Mouse (Mus musculus) testis, adult 2 months (tissue): ENCODE results near the gene Slc6a2. TPM values are rescaled to one million over a fixed set of nuclear protein-coding genes. Genes with fewer than 3 reads are reported as not detected.

Experiments
- H3K27ac ChIP-seq: fragments of 200-500 bp; 2 replicates; pipeline ENCODE4 v1.5.1; 2012; ENCODE audit warnings: low read depth, low read length; ENCODE audit not compliant: control insufficient read depth, insufficient read depth
- H3K27me3 ChIP-seq: fragments of 200-500 bp; 2 replicates; pipeline ENCODE4 v1.6.1; 2012; ENCODE audit warnings: mild to moderate bottlenecking, low read length, moderate library complexity; ENCODE audit not compliant: control insufficient read depth, insufficient read depth
- H3K36me3 ChIP-seq: fragments of 200-500 bp; 2 replicates; pipeline ENCODE4 v1.6.1; 2012; ENCODE audit warnings: mild to moderate bottlenecking, low read length; ENCODE audit not compliant: control insufficient read depth, insufficient read depth
- H3K4me1 ChIP-seq: fragments of 200-500 bp; 2 replicates; pipeline ENCODE4 v1.6.1; 2012; ENCODE audit warnings: low read length; ENCODE audit not compliant: control insufficient read depth, insufficient read depth
- H3K4me3 ChIP-seq: fragments of 200-500 bp; 2 replicates; pipeline ENCODE4 v1.5.1; 2012; ENCODE audit warnings: low read depth, mild to moderate bottlenecking, low read length, moderate library complexity, mixed read lengths; ENCODE audit not compliant: control insufficient read depth
- CTCF ChIP-seq: fragments of 200-500 bp; IDR thresholded peaks from 2 replicates; pipeline ENCODE4 v1.5.1; 2012; ENCODE audit warnings: low read depth, mild to moderate bottlenecking, inconsistent platforms, low read length, moderate library complexity; ENCODE audit not compliant: control insufficient read depth, insufficient read depth, insufficient replicate concordance
- POLR2A ChIP-seq: fragments of 200-500 bp; IDR thresholded peaks from 2 replicates; pipeline ENCODE4 v1.6.1; 2012; ENCODE audit warnings: low read depth, mild to moderate bottlenecking, inconsistent platforms, low read length, moderate library complexity; ENCODE audit not compliant: control insufficient read depth
- polyA plus RNA-seq: library from polyadenylated mRNA; depleted of rRNA; stranded (reverse); fragments of >200 nt; gene quantifications from 2 replicates; pipeline ENCODE4 v1.2.3, GENCODE M21; 2012

Slc6a2 gene
- polyA plus RNA-seq, 1 experiment = 0.05 TPM

DNA sequence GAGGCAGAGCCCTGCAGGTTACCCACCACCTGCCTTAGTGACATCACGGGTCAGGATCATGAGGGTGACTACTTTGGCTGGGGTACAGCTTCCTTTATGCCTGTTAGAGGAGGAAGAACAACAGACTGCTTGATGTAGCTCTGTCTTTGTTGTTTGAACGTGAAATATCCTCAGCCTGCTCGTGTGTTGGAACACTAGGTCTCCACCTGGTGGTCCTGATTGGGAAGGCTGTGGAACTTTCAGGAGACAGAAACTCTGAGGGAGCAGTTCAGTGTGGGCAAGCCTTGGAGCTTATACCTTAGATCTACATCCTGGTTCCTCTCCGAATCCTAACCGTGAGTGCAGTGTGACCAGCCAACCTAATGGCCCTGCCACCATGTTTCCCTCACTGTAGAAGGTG lies 61.9 kb downstream of the Slc6a2 start:
- no peak overlapping the region for H3K27ac ChIP-seq
- TF ChIP-seq CTCF = no peak
- no peak for TF ChIP-seq POLR2A
- H3K27me3 ChIP-seq = no peaks in the 10 kb centered on the region
- no peak overlapping the region for H3K4me3 ChIP-seq
- H3K36me3 ChIP-seq = no peaks in the 10 kb centered on the region
- no peaks in the 10 kb centered on the region; the same call in 1 of the 2 replicates for H3K4me1 ChIP-seq

DNA sequence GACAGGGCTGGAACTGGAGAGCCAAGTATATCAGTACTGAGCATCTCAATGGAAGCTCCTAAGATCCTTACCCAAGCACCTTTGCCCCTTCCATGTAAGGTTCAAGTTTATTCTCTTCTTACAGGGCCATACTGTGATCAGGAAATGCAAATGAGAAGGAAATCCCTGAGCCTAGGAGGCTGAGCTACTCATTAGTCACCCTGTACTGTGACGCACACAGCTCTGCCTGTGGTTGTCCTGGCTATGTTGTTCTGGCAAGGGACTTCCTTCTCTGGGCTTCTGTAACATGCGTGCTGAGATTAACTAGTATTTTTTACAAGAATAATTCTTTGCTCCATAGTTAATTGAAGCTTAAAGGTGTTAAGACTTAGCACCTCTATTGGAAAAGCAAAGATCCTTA lies 70.8 kb downstream of the Slc6a2 start:
- Histone ChIP-seq H3K4me3 (no peak overlapping the region), H3K36me3 (no peaks in the 10 kb centered on the region), H3K4me1 (no peaks in the 10 kb centered on the region), H3K27ac (no peak overlapping the region), H3K27me3 (no peaks in the 10 kb centered on the region)
- TF ChIP-seq POLR2A (no peak), CTCF (no peak)

DNA sequence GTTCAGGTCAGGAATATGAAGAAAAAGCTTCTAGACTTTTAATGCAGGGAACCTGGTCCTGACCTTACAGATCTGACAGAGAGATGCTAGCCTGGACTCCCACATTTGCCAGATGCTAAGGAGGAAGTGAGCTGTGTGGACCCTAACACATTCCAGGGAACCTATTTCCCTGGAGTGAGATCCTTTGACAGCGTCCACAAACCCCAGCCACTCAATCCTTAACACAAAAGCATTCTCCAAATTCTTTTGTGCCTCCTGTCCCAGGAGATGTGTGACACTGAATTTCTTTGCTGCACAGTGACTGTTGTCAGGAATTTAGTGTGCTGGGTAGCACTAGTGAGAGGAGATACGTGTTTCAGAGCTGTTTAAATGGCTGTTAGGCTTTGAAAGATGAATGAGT lies 79.0 kb downstream of the Slc6a2 start:
- no peaks in the 10 kb centered on the region for H3K4me1 ChIP-seq
- no peak overlapping the region for H3K27ac ChIP-seq
- TF ChIP-seq POLR2A (no peak), CTCF (no peak)
- H3K4me3 ChIP-seq = no peak overlapping the region
- no peaks in the 10 kb centered on the region for H3K27me3 ChIP-seq
- no peaks in the 10 kb centered on the region for H3K36me3 ChIP-seq

DNA sequence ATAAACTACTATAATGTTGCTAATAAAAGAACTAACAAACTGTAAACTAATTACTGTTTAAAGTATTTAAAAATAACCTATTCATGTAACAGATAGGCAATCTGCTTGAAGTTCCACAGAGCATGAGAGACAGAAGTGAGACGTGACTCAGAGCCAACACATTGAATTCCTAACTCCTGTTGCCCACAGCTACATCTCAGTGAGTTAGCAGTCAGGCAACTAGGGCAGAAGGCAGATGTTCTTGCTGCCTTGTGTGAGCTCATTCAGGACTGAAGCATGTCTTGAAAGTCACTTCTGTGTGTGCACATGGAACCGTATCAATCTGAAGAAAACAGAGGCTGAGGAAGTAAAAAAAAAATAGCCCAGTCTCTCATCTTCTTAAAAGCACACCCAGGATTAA lies 80.4 kb downstream of the Slc6a2 start:
- no peaks in the 10 kb centered on the region for H3K27me3 ChIP-seq
- H3K36me3 ChIP-seq = no peaks in the 10 kb centered on the region
- no peak for TF ChIP-seq CTCF
- TF ChIP-seq POLR2A = no peak
- no peak overlapping the region for H3K27ac ChIP-seq
- H3K4me1 ChIP-seq = no peaks in the 10 kb centered on the region
- H3K4me3 ChIP-seq = no peak overlapping the region

DNA sequence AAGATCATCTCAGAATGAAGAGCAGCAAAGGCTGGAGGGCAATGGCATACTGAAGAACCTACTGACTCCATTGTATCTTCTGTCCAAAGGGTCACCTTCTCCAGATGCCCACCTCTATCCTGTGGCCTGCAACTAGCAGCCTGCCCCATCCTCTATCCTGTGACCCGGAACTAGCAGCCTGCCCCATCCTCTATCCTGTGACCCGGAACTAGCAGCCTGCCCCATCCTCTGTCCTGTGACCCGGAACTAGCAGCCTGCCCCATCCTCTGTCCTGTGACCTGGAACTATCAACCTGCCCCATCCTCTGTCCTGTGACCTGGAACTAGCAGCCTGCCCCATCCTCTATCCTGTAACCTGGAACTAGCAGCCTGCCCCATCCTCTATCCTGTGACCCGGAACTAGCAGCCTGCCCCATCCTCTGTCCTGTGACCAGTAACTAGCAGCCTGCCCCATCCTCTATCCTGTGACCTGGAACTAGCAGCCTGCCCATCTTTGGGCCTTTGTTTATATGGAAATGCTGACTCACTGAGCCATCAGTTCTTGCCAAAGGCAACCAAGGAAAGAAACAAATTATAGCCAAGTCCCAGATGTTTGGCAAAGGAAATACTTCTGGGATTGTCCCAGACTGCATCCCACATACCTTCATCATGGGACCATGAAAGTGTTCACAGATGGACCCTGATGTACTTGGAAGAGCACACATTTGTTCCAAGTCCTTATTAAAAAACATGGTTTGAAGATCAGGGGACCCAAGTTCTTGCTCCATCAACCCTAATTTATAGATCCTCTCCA lies 81.1 kb downstream of the Slc6a2 start:
- H3K4me1 ChIP-seq = no peaks in the 10 kb centered on the region
- no peaks in the 10 kb centered on the region for H3K36me3 ChIP-seq
- no peaks in the 10 kb centered on the region for H3K27me3 ChIP-seq
- TF ChIP-seq POLR2A (no peak), CTCF (no peak)
- H3K27ac ChIP-seq = no peak overlapping the region
- no peak overlapping the region for H3K4me3 ChIP-seq

DNA sequence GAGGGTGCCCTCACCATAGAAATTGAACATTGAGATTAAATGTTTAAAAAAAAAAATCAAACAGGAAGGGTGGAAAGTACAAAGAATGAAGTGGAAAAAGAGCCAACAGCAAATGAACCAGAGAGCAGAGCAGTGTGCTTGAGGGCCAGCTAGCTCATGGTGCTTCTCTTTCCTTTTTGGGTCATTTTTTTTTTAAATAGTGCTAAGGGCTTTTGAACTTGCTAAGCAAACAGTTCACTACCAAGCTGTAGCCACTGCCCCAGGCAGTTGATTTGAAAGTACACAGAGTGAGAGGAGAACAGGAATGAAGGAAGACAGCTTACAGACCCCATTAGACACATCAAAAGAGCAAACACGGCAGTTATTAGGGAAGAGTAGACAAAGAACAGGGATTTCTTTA lies 83.2 kb downstream of the Slc6a2 start:
- H3K27me3 ChIP-seq = no peaks in the 10 kb centered on the region
- TF ChIP-seq POLR2A (no peak), CTCF (no peak)
- H3K27ac ChIP-seq = no peak overlapping the region

DNA sequence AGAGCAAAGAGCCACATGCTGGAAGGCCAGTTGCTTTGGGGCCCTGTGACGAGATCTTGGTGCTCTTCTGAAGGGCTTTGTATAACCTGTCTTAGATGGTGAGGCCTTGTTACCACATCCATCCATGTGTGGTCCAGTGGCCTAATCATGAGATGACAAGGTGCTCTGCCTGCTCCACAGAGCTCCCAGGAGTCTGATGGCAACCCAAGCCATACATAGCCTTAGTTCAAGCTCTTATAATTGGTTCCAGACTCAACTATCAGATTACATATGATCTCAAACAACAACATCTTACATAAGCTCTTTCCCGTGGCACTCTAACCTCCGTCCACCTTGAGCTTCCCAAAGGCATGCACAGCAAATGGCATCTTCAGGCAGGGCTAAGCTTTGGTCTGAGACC lies 88.2 kb downstream of the Slc6a2 start, which contains the start of gene Ces1a:
TSS of gene Ces1a (minus strand) at position 101 of the 400 bp plus-strand sequence.
- Histone ChIP-seq H3K4me1 (no peaks in the 10 kb centered on the region), H3K36me3 (no peaks in the 10 kb centered on the region), H3K27me3 (no peaks in the 10 kb centered on the region), H3K27ac (no peak within 1 kb of the TSS), H3K4me3 (no peak within 1 kb of the TSS)
- TF ChIP-seq CTCF (no peak), POLR2A (no peak)

More for the DNA sequence above, 83.2 kb downstream of the Slc6a2 start:
- no peak overlapping the region for H3K4me3 ChIP-seq
- no peaks in the 10 kb centered on the region for H3K4me1 ChIP-seq
- H3K36me3 ChIP-seq = no peaks in the 10 kb centered on the region
